Mouse (Mus musculus) lung, postnatal 25 days (tissue): ENCODE results near the gene Rai1.

Experiments
- DNase-seq: peaks from one replicate; pipeline ENCODE4 v3.0.0; 2022; ENCODE audit warnings: low spot score

Gene Rai1

GRCm38 (mm10) chr11:60104810-60105592 lies at the start of gene Rai1:
Gene Rai1, plus strand, starts transcription at chr11:60105013.
- DNase-seq = peak; percentile 91

DNA sequence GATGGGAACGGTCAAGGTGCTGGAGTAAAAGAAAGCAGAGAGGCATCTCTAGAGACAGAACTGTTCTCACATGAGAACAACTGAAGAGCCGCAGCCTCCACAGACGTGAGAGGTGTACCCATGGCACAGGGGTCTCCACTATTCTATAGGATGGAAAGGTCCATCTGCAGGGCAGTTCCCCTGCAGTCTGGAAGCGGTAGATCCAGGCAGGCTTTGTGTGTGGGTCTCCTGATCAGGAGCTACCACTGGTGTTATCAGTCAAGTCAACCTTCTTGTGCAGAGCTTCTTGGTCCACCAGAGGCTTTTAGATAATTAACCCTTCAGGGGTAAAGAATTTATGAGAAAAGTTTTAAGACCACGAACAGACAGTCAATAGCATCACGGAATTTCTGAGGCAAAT lies 48.3 kb upstream of the Rai1 start:
- no peak for DNase-seq

- no peak for DNase-seq
These were observed 46.8 kb upstream of the Rai1 start for GRCm38 (mm10) chr11:60057987-60058386.

DNA sequence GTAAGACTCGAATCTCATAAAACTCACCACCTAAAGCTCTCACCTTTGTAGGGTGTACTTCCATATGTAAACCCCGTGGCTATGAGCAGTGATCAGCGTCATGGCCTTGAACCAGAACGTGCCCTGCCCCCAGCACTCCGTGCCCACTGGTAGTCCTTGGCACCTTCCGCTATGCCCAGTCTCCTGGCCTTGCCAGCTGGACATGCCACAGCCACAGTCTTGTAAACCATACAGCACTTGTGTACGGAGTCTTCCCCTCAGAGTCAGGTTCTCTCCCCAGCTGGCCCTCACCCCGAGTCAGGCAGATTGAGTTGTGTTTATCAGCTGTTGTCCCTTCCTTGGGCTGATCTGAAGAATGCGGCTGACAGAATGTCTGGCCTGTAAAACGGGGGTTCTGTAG lies 46.4 kb upstream of the Rai1 start:
- DNase-seq = no peak

GRCm38 (mm10) chr11:60060026-60060425 lies 44.8 kb upstream of the Rai1 start:
- DNase-seq = no peak

DNA sequence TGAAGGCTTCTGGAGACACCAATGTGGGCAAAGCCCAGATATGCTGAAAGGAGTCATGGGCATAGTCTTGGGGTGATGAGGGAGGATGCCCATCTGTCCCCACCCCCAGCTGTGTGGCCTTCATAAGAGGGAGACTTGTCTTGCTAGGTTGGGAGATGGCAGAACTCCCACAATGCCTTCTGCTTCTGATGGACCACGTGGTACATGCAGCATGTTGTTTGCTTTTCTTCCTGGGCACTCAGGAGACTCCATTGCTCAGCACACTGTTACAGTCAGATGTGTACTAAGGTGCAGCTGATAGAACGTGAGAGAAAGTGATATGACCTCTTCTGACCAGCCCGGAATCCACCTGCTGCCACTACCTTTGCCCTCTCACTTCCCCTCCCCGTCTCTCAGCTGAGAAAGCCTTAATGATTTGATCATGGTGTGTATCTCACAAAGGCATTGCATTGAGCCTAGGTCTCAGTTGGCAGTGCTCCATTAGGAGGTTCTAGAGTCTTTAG lies 43.3 kb upstream of the Rai1 start:
- DNase-seq = no peak

DNA sequence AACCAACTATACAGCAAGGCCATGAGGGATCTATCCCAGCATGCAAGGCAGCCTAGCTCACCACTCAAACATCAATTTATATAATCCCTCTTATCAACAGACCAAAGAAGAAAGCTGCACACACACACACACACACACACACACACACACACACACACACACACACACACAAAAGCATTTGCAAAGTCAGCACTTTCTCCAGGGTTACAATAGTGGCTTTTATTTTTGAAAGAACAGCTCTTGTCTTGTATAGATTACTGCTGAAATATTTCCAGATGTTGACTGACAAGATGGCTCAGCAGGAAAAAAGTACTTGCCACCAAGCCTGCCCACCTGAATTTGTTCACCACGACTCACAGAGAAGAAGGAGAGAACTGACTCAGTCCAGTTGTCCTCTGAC lies 39.5 kb upstream of the Rai1 start:
- no peak for DNase-seq

GRCm38 (mm10) chr11:60067646-60068045 lies 37.2 kb upstream of the Rai1 start:
- DNase-seq = no peak

DNA sequence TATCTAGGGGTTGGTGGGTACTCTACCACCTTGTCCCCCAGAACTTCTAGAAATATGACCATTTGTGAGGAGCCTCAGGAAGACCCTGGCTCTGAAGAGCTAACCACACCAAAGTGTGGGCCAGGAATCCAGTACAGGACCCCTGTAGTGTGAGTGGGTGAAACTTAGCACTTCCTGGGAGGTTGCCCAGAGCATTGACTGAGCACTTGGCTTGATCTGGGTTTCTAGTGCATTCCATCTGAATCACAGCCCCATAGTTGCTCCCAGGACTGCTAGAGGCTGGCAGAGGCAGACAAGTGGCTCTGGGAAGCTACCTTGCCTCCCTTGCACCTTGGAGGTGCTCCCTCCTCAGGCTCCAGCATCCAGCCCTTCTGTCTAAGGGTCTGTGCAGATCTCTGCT lies 36.2 kb upstream of the Rai1 start:
- DNase-seq = no peak

DNA sequence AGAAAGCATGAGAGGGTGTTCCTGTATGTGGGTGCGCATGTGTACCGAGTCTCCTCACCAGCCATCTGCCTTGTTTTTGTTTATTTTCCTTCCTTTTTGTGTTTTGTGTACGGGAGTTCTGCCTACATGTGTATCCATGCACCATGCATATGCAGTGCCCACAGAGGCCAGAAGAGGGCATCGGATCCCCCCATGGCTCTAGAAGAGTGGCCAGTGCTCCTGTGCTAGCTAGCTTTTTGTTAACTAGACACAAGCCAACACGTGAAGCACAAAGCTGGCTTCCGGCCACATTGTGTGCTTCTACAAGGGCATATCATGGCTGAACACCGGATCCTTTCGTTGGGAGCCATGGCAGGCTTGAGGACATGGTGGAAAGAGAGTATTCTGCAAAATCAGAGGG lies 34.2 kb upstream of the Rai1 start:
- DNase-seq = peak; percentile 42

GRCm38 (mm10) chr11:60071221-60071620 lies 33.6 kb upstream of the Rai1 start:
- no peak for DNase-seq

DNA sequence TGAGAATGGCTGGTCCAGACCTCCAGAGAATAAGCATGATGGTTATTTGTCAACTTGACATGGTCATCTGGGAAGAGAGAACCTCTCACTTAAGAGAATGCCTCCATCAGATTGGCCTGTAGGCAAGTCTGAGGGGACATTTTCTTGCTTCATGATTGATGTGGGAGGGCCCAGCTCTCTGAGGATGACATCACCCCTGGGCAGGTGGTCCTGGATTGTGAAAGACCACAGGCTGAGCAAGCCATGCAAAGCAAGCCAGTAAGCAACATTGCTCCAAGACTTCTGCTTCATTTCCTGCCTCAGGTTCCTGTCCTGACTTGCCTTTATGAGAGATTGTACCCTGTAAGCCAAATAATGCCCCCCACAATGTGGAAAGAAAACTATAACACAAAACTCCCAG lies 31.7 kb upstream of the Rai1 start:
- no peak for DNase-seq

GRCm38 (mm10) chr11:60073936-60074502 lies 30.8 kb upstream of the Rai1 start:
- no peak for DNase-seq

GRCm38 (mm10) chr11:60076183-60076582 lies 28.6 kb upstream of the Rai1 start:
- no peak for DNase-seq

GRCm38 (mm10) chr11:60076790-60077189 lies 28.0 kb upstream of the Rai1 start:
- peak; percentile 82 for DNase-seq

- no peak for DNase-seq
These were observed 20.2 kb upstream of the Rai1 start for GRCm38 (mm10) chr11:60084589-60084988.

- no peak for DNase-seq
These were observed 18.1 kb upstream of the Rai1 start for GRCm38 (mm10) chr11:60086676-60087075.

- no peak for DNase-seq
These were observed 15.9 kb upstream of the Rai1 start for GRCm38 (mm10) chr11:60088947-60089346.

- no peak for DNase-seq
These were observed 14.0 kb upstream of the Rai1 start for GRCm38 (mm10) chr11:60090696-60091421.

DNA sequence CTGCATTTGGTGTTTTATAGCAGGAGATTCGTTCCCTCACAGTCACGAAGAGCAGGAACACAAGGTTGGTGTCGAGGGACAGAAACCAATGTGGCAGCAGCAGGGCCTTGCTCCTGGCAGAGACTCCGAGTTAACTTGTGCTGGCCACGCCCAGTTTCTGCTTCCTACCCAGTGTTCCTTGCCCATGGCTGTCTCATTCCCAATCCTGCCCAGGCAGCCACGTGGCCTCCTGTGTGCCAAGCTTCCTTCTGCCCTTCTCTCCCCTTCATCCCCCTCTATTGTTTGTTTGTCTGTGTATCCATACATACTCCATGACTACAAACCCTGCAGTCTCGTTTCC lies 13.4 kb upstream of the Rai1 start:
- no peak for DNase-seq

DNA sequence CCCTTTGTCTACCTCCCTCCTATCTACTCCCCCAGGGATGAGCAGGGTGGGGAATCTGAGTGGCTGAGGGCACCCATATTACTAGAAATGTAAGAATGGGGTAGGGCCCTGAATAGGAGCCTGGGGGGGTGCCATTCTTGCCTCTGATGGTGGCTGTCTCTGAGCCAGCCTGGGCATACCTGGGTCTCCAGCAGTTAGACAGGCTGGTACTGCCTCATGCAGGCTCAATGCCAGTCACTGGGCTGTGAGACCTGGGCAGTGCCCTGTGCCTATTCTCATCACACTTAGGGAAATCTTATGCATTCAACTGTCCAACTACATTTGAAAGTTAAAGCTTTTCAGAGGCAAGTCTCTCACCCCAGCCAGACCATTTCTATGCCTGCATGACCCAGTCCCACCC lies 11.6 kb upstream of the Rai1 start:
- DNase-seq = no peak

DNA sequence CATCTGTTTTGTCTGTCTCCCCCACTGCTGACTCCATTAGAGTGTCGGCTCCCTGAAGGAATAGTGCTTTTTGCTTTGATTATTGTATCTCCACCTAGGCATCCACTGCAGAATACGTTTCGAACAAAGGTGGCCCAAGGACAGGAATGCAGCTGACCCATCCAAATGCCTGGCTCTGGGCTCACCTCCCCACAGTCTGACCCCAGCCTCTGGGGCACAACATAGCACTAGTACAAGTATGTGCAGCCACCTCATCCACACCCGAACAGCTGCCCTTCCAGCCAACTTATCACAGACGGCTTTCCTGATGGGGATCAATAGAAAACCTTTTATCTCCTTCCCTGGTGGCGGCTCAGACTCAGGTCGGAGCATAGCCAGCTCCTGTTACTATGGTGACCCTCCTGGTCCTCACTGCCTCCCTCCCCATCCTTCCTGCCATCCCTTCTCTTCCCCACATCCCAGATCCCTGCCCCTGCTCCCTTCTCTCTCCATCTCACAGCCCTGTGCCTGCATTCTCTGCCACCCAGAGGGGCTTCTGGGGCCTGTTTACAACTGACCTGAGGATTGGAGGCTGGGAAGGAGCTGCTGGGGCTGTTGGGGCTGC lies 10.7 kb upstream of the Rai1 start:
- DNase-seq = no peak
